Mouse (Mus musculus): Measurements from ENCODE around the gene Card11. TPM values are rescaled to one million over a fixed set of nuclear protein-coding genes. Genes with fewer than 3 reads are reported as not detected.

Card11 gene
- polyA plus RNA-seq, 1 experiment from 2014 or later, result 0.74 TPM

GRCm38 (mm10) chr5:140960732-140961131 is 39.6 kb downstream of the Card11 start:
- Histone ChIP-seq H3K9ac (ENCODE audit: low read length) (no peak overlapping the region), H3K27ac (ENCODE audit: low read length) (no peak overlapping the region), H3K4me2 (ENCODE audit: low read depth, low read length) (no peak overlapping the region), H3K4me3 (ENCODE audit: low read length) (no peak overlapping the region), H3K27me3 (ENCODE audit: control insufficient read depth, insufficient read depth, low read depth, low read length) (no peaks in the 10 kb centered on the region), H3K4me1 (replicated peaks; ENCODE audit: control insufficient read depth, insufficient read depth, low read length) (no peaks in the 10 kb centered on the region), H3K36me3 (ENCODE audit: control insufficient read depth, insufficient read depth, low read length) (no peaks in the 10 kb centered on the region), H3K9me3 (ENCODE audit: control insufficient read depth, low read length) (no peaks in the 10 kb centered on the region; the same call in 1 of the 2 replicates)
- ATAC-seq (ENCODE audit: low read depth), result no peak
- WGBS, result 72% methylated on average over 6 of the region's 6 CpGs

- Histone ChIP-seq H3K4me2 (ENCODE audit: low read depth, low read length) (no peak overlapping the region), H3K4me3 (ENCODE audit: low read length) (no peak overlapping the region), H3K9ac (ENCODE audit: low read length) (no peak overlapping the region), H3K36me3 (ENCODE audit: control insufficient read depth, insufficient read depth, low read length) (no peaks in the 10 kb centered on the region), H3K4me1 (replicated peaks; ENCODE audit: control insufficient read depth, insufficient read depth, low read length) (no peaks in the 10 kb centered on the region), H3K27me3 (ENCODE audit: control insufficient read depth, insufficient read depth, low read depth, low read length) (no peaks in the 10 kb centered on the region), H3K27ac (ENCODE audit: low read length) (no peak overlapping the region), H3K9me3 (ENCODE audit: control insufficient read depth, low read length) (no peaks in the 10 kb centered on the region; the same call in 1 of the 2 replicates)
- 65% methylated on average over 6 of the region's 6 CpGs for WGBS
- no peak for ATAC-seq (ENCODE audit: low read depth)
These were observed 41.2 kb downstream of the Card11 start for GRCm38 (mm10) chr5:140959160-140959559.

GRCm38 (mm10) chr5:140957106-140957505 is 43.3 kb downstream of the Card11 start:
- Histone ChIP-seq H3K27me3 (ENCODE audit: control insufficient read depth, insufficient read depth, low read depth, low read length) (no peaks in the 10 kb centered on the region), H3K4me2 (ENCODE audit: low read depth, low read length) (no peak overlapping the region), H3K4me3 (ENCODE audit: low read length) (no peak overlapping the region), H3K9me3 (ENCODE audit: control insufficient read depth, low read length) (no peaks in the 10 kb centered on the region; the same call in 1 of the 2 replicates), H3K4me1 (replicated peaks; ENCODE audit: control insufficient read depth, insufficient read depth, low read length) (no peaks in the 10 kb centered on the region), H3K9ac (ENCODE audit: low read length) (no peak overlapping the region), H3K27ac (ENCODE audit: low read length) (no peak overlapping the region), H3K36me3 (ENCODE audit: control insufficient read depth, insufficient read depth, low read length) (no peaks in the 10 kb centered on the region)
- 85% methylated on average over 4 of the region's 4 CpGs for WGBS
- no peak for ATAC-seq (ENCODE audit: low read depth)

GRCm38 (mm10) chr5:140955666-140956065 is 44.7 kb downstream of the Card11 start:
- ATAC-seq (ENCODE audit: low read depth), result no peak
- no peak overlapping the region for H3K27ac ChIP-seq (ENCODE audit: low read length)
- H3K36me3 ChIP-seq (ENCODE audit: control insufficient read depth, insufficient read depth, low read length), result no peaks in the 10 kb centered on the region
- H3K4me2 ChIP-seq (ENCODE audit: low read depth, low read length), result no peak overlapping the region
- H3K9ac ChIP-seq (ENCODE audit: low read length), result no peak overlapping the region
- H3K27me3 ChIP-seq (ENCODE audit: control insufficient read depth, insufficient read depth, low read depth, low read length), result no peaks in the 10 kb centered on the region
- no peaks in the 10 kb centered on the region; the same call in 1 of the 2 replicates for H3K9me3 ChIP-seq (ENCODE audit: control insufficient read depth, low read length)
- H3K4me3 ChIP-seq (ENCODE audit: low read length), result no peak overlapping the region
- no peaks in the 10 kb centered on the region for H3K4me1 ChIP-seq (replicated peaks; ENCODE audit: control insufficient read depth, insufficient read depth, low read length)
- 87% methylated on average over 1 of the region's 1 CpGs for WGBS

GRCm38 (mm10) chr5:140951801-140952200 is 48.6 kb downstream of the Card11 start:
- Histone ChIP-seq H3K9ac (ENCODE audit: low read length) (no peak overlapping the region), H3K36me3 (ENCODE audit: control insufficient read depth, insufficient read depth, low read length) (no peaks in the 10 kb centered on the region), H3K4me2 (ENCODE audit: low read depth, low read length) (no peak overlapping the region), H3K27ac (ENCODE audit: low read length) (no peak overlapping the region), H3K4me1 (replicated peaks; ENCODE audit: control insufficient read depth, insufficient read depth, low read length) (no peaks in the 10 kb centered on the region), H3K4me3 (ENCODE audit: low read length) (no peak overlapping the region), H3K9me3 (ENCODE audit: control insufficient read depth, low read length) (no peaks in the 10 kb centered on the region; the same call in 1 of the 2 replicates), H3K27me3 (ENCODE audit: control insufficient read depth, insufficient read depth, low read depth, low read length) (no peaks in the 10 kb centered on the region)
- ATAC-seq (ENCODE audit: low read depth), result no peak
- WGBS, result 77% methylated on average over 5 of the region's 5 CpGs

GRCm38 (mm10) chr5:140948009-140948408 is 52.4 kb downstream of the Card11 start:
- H3K27ac ChIP-seq (ENCODE audit: low read length), result no peak overlapping the region
- no peak overlapping the region for H3K9ac ChIP-seq (ENCODE audit: low read length)
- H3K36me3 ChIP-seq (ENCODE audit: control insufficient read depth, insufficient read depth, low read length), result no peaks in the 10 kb centered on the region
- ATAC-seq (ENCODE audit: low read depth), result 0 out of 2 replicates have a peak, but pooled peaks have one; percentile 28
- H3K4me2 ChIP-seq (ENCODE audit: low read depth, low read length), result no peak overlapping the region
- 55% methylated on average over 10 of the region's 10 CpGs for WGBS
- H3K9me3 ChIP-seq (ENCODE audit: control insufficient read depth, low read length), result no peaks in the 10 kb centered on the region; the same call in 1 of the 2 replicates
- H3K4me3 ChIP-seq (ENCODE audit: low read length), result no peak overlapping the region
- H3K27me3 ChIP-seq (ENCODE audit: control insufficient read depth, insufficient read depth, low read depth, low read length), result no peaks in the 10 kb centered on the region
- H3K4me1 ChIP-seq (replicated peaks; ENCODE audit: control insufficient read depth, insufficient read depth, low read length), result no peaks in the 10 kb centered on the region

- Histone ChIP-seq H3K36me3 (ENCODE audit: control insufficient read depth, insufficient read depth, low read length) (no peaks in the 10 kb centered on the region), H3K27ac (ENCODE audit: low read length) (no peak overlapping the region), H3K4me1 (replicated peaks; ENCODE audit: control insufficient read depth, insufficient read depth, low read length) (no peaks in the 10 kb centered on the region), H3K9ac (ENCODE audit: low read length) (no peak overlapping the region), H3K4me2 (ENCODE audit: low read depth, low read length) (no peak overlapping the region), H3K4me3 (ENCODE audit: low read length) (no peak overlapping the region), H3K27me3 (ENCODE audit: control insufficient read depth, insufficient read depth, low read depth, low read length) (no peaks in the 10 kb centered on the region), H3K9me3 (ENCODE audit: control insufficient read depth, low read length) (no peaks in the 10 kb centered on the region)
- ATAC-seq (ENCODE audit: low read depth), result no peak
- 78% methylated on average over 6 of the region's 6 CpGs for WGBS
These were observed 54.3 kb downstream of the Card11 start for GRCm38 (mm10) chr5:140946034-140946433.

GRCm38 (mm10) chr5:140944382-140945125 is 55.8 kb downstream of the Card11 start:
- Histone ChIP-seq H3K27me3 (ENCODE audit: control insufficient read depth, insufficient read depth, low read depth, low read length) (no peaks in the 10 kb centered on the region), H3K4me1 (replicated peaks; ENCODE audit: control insufficient read depth, insufficient read depth, low read length) (no peaks in the 10 kb centered on the region), H3K27ac (ENCODE audit: low read length) (no peak overlapping the region), H3K36me3 (ENCODE audit: control insufficient read depth, insufficient read depth, low read length) (no peaks in the 10 kb centered on the region), H3K9ac (ENCODE audit: low read length) (no peak overlapping the region), H3K4me2 (ENCODE audit: low read depth, low read length) (no peak overlapping the region), H3K4me3 (ENCODE audit: low read length) (no peak overlapping the region), H3K9me3 (ENCODE audit: control insufficient read depth, low read length) (no peaks in the 10 kb centered on the region)
- no peak for ATAC-seq (ENCODE audit: low read depth)
- 62% methylated on average over 18 of the region's 18 CpGs for WGBS

GRCm38 (mm10) chr5:140940923-140941491 is 59.4 kb downstream of the Card11 start:
- 61% methylated on average over 14 of the region's 14 CpGs for WGBS
- H3K9me3 ChIP-seq (ENCODE audit: control insufficient read depth, low read length), result no peaks in the 10 kb centered on the region

More at GRCm38 (mm10) chr5:140940923-140941491, 59.4 kb downstream of the Card11 start:
- H3K9ac ChIP-seq (ENCODE audit: low read length), result no peak overlapping the region
- H3K27ac ChIP-seq (ENCODE audit: low read length), result no peak overlapping the region
- H3K4me2 ChIP-seq (ENCODE audit: low read depth, low read length), result no peak overlapping the region
- no peaks in the 10 kb centered on the region for H3K36me3 ChIP-seq (ENCODE audit: control insufficient read depth, insufficient read depth, low read length)
- H3K4me3 ChIP-seq (ENCODE audit: low read length), result no peak overlapping the region
- H3K27me3 ChIP-seq (ENCODE audit: control insufficient read depth, insufficient read depth, low read depth, low read length), result no peaks in the 10 kb centered on the region
- ATAC-seq (ENCODE audit: low read depth), result no peak
- no peaks in the 10 kb centered on the region for H3K4me1 ChIP-seq (replicated peaks; ENCODE audit: control insufficient read depth, insufficient read depth, low read length)

All from lung, embryonic 16.5 days (tissue).